Mouse (Mus musculus): ENCODE results near the gene Pink1.

DNA sequence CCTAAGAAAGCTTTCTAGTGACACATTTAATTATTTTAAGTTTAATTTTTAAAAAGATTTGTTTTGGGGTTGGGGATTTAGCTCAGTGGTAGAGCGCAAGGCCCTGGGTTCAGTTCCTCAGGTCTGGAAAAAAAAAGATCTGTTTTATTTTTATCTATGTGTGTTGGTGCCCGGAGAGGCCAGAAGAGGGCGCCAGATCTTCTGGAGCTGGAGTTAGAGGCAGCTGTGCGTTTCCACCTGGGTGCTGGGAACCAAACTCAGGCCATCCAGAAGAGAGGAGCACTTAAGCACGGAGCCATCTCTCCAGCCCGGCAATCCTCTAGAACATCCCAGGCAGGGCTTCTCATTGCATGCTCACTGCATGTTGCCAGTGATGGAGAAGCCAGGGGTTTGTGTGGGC is 9.7 kb downstream of the Pink1 start:
- TF ChIP-seq POLR2A (IDR thresholded peaks at IDR 0.05; ENCODE audit: borderline replicate concordance, low read depth, low read length) (no peak), CTCF (IDR thresholded peaks at IDR 0.05; ENCODE audit: low read depth, low read length) (peak; percentile 52; the same call in 1 of the 2 replicates)

Data from bone marrow macrophage, adult 2 months (primary cell).